Mouse (Mus musculus): ENCODE results near the gene Tfeb. TPM values are rescaled to one million over a fixed set of nuclear protein-coding genes. Genes with fewer than 3 reads are reported as not detected.

Gene Tfeb
- polyA plus RNA-seq, 1 experiment from 2014 or later = 2.1 TPM

- Histone ChIP-seq H3K9me3 (ENCODE audit: control insufficient read depth, low read length) (no peaks in the 10 kb centered on the region; the same call in 1 of the 2 replicates), H3K36me3 (ENCODE audit: control insufficient read depth, insufficient read depth, low read length) (no peaks in the 10 kb centered on the region), H3K9ac (ENCODE audit: low read length) (no peak overlapping the region), H3K4me1 (ENCODE audit: control insufficient read depth, insufficient read depth, low read length) (no peaks in the 10 kb centered on the region), H3K27me3 (ENCODE audit: control insufficient read depth, insufficient read depth, low read length) (no peaks in the 10 kb centered on the region), H3K27ac (ENCODE audit: low read depth, low read length) (no peak overlapping the region), H3K4me2 (no peak overlapping the region), H3K4me3 (ENCODE audit: low read depth, low read length) (no peak overlapping the region)
- no peak for DNase-seq (ENCODE audit: low spot score, missing footprints)
- no peak for ATAC-seq (ENCODE audit: low FRiP score)
- WGBS = 62% methylated on average over 12 of the region's 12 CpGs
Measured at GRCm38 (mm10) chr17:47768707-47769276, 32.0 kb downstream of the Tfeb start.

- Histone ChIP-seq H3K4me2 (no peak overlapping the region), H3K4me3 (ENCODE audit: low read depth, low read length) (no peak overlapping the region), H3K4me1 (ENCODE audit: control insufficient read depth, insufficient read depth, low read length) (no peaks in the 10 kb centered on the region), H3K9me3 (ENCODE audit: control insufficient read depth, low read length) (no peaks in the 10 kb centered on the region; the same call in 1 of the 2 replicates), H3K36me3 (ENCODE audit: control insufficient read depth, insufficient read depth, low read length) (no peaks in the 10 kb centered on the region), H3K27ac (ENCODE audit: low read depth, low read length) (no peak overlapping the region), H3K27me3 (ENCODE audit: control insufficient read depth, insufficient read depth, low read length) (no peaks in the 10 kb centered on the region), H3K9ac (ENCODE audit: low read length) (no peak overlapping the region)
- 82% methylated on average over 11 of the region's 11 CpGs for WGBS
- ATAC-seq (ENCODE audit: low FRiP score) = no peak
- no peak for DNase-seq (ENCODE audit: low spot score, missing footprints)
Measured at GRCm38 (mm10) chr17:47769389-47770299, 32.8 kb downstream of the Tfeb start.

GRCm38 (mm10) chr17:47773604-47774003 lies 36.8 kb downstream of the Tfeb start:
- H3K4me3 ChIP-seq (ENCODE audit: low read depth, low read length) = no peak overlapping the region
- 66% methylated on average over 6 of the region's 6 CpGs for WGBS
- no peaks in the 10 kb centered on the region for H3K36me3 ChIP-seq (ENCODE audit: control insufficient read depth, insufficient read depth, low read length)
- H3K27me3 ChIP-seq (ENCODE audit: control insufficient read depth, insufficient read depth, low read length) = no peaks in the 10 kb centered on the region
- H3K9me3 ChIP-seq (ENCODE audit: control insufficient read depth, low read length) = no peaks in the 10 kb centered on the region; the same call in 1 of the 2 replicates
- ATAC-seq (ENCODE audit: low FRiP score) (no peak), DNase-seq (ENCODE audit: low spot score, missing footprints) (no peak)
- H3K27ac ChIP-seq (ENCODE audit: low read depth, low read length) = no peak overlapping the region
- no peak overlapping the region for H3K4me2 ChIP-seq
- no peaks in the 10 kb centered on the region for H3K4me1 ChIP-seq (ENCODE audit: control insufficient read depth, insufficient read depth, low read length)
- no peak overlapping the region for H3K9ac ChIP-seq (ENCODE audit: low read length)

GRCm38 (mm10) chr17:47777141-47777540 lies 40.3 kb downstream of the Tfeb start:
- no peak overlapping the region for H3K9ac ChIP-seq (ENCODE audit: low read length)
- ATAC-seq (ENCODE audit: low FRiP score) = no peak
- DNase-seq (ENCODE audit: low spot score, missing footprints) = no peak
- H3K4me3 ChIP-seq (ENCODE audit: low read depth, low read length) = no peak overlapping the region
- 86% methylated on average over 2 of the region's 2 CpGs for WGBS
- no peak overlapping the region for H3K4me2 ChIP-seq
- no peak overlapping the region for H3K27ac ChIP-seq (ENCODE audit: low read depth, low read length)
- no peaks in the 10 kb centered on the region for H3K27me3 ChIP-seq (ENCODE audit: control insufficient read depth, insufficient read depth, low read length)
- H3K9me3 ChIP-seq (ENCODE audit: control insufficient read depth, low read length) = no peaks in the 10 kb centered on the region; the same call in 1 of the 2 replicates
- no peaks in the 10 kb centered on the region for H3K36me3 ChIP-seq (ENCODE audit: control insufficient read depth, insufficient read depth, low read length)
- no peaks in the 10 kb centered on the region for H3K4me1 ChIP-seq (ENCODE audit: control insufficient read depth, insufficient read depth, low read length)

- Histone ChIP-seq H3K27me3 (ENCODE audit: control insufficient read depth, insufficient read depth, low read length) (no peaks in the 10 kb centered on the region), H3K9me3 (ENCODE audit: control insufficient read depth, low read length) (no peaks in the 10 kb centered on the region), H3K27ac (ENCODE audit: low read depth, low read length) (no peak overlapping the region), H3K4me2 (no peak overlapping the region), H3K4me3 (ENCODE audit: low read depth, low read length) (no peak overlapping the region), H3K4me1 (ENCODE audit: control insufficient read depth, insufficient read depth, low read length) (no peaks in the 10 kb centered on the region), H3K9ac (ENCODE audit: low read length) (no peak overlapping the region), H3K36me3 (ENCODE audit: control insufficient read depth, insufficient read depth, low read length) (no peaks in the 10 kb centered on the region)
- WGBS = 83% methylated on average over 10 of the region's 10 CpGs
- DNase-seq (ENCODE audit: low spot score, missing footprints) (no peak), ATAC-seq (ENCODE audit: low FRiP score) (no peak)
Measured at GRCm38 (mm10) chr17:47780470-47780869, 43.6 kb downstream of the Tfeb start.

- 85% methylated on average over 3 of the region's 3 CpGs for WGBS
- no peaks in the 10 kb centered on the region for H3K27me3 ChIP-seq (ENCODE audit: control insufficient read depth, insufficient read depth, low read length)
- no peaks in the 10 kb centered on the region for H3K36me3 ChIP-seq (ENCODE audit: control insufficient read depth, insufficient read depth, low read length)
- no peaks in the 10 kb centered on the region for H3K9me3 ChIP-seq (ENCODE audit: control insufficient read depth, low read length)
- DNase-seq (ENCODE audit: low spot score, missing footprints) = no peak
- H3K4me2 ChIP-seq = no peak overlapping the region
- no peak for ATAC-seq (ENCODE audit: low FRiP score)
- H3K27ac ChIP-seq (ENCODE audit: low read depth, low read length) = no peak overlapping the region
- H3K9ac ChIP-seq (ENCODE audit: low read length) = no peak overlapping the region
- H3K4me3 ChIP-seq (ENCODE audit: low read depth, low read length) = no peak overlapping the region
- H3K4me1 ChIP-seq (ENCODE audit: control insufficient read depth, insufficient read depth, low read length) = no peaks in the 10 kb centered on the region
Measured at GRCm38 (mm10) chr17:47782486-47782885, 45.7 kb downstream of the Tfeb start.

- no peaks in the 10 kb centered on the region for H3K36me3 ChIP-seq (ENCODE audit: control insufficient read depth, insufficient read depth, low read length)
- no peak overlapping the region for H3K9ac ChIP-seq (ENCODE audit: low read length)
- H3K27ac ChIP-seq (ENCODE audit: low read depth, low read length) = no peak overlapping the region
- no peaks in the 10 kb centered on the region for H3K27me3 ChIP-seq (ENCODE audit: control insufficient read depth, insufficient read depth, low read length)
- no peaks in the 10 kb centered on the region for H3K9me3 ChIP-seq (ENCODE audit: control insufficient read depth, low read length)
- no peak overlapping the region for H3K4me2 ChIP-seq
- DNase-seq (ENCODE audit: low spot score, missing footprints) (no peak), ATAC-seq (ENCODE audit: low FRiP score) (no peak)
- peaks cover 3% of the 10 kb centered on the region for H3K4me1 ChIP-seq (ENCODE audit: control insufficient read depth, insufficient read depth, low read length)
- H3K4me3 ChIP-seq (ENCODE audit: low read depth, low read length) = no peak overlapping the region
- 82% methylated on average over 8 of the region's 8 CpGs for WGBS
Measured at GRCm38 (mm10) chr17:47783445-47784223, 46.8 kb downstream of the Tfeb start.

- Histone ChIP-seq H3K4me2 (no peak overlapping the region), H3K9ac (ENCODE audit: low read length) (no peak overlapping the region), H3K9me3 (ENCODE audit: control insufficient read depth, low read length) (no peaks in the 10 kb centered on the region), H3K4me3 (ENCODE audit: low read depth, low read length) (no peak overlapping the region), H3K27me3 (ENCODE audit: control insufficient read depth, insufficient read depth, low read length) (no peaks in the 10 kb centered on the region), H3K36me3 (ENCODE audit: control insufficient read depth, insufficient read depth, low read length) (no peaks in the 10 kb centered on the region), H3K27ac (ENCODE audit: low read depth, low read length) (no peak overlapping the region), H3K4me1 (ENCODE audit: control insufficient read depth, insufficient read depth, low read length) (peaks cover 3% of the 10 kb centered on the region)
- WGBS = 92% methylated on average over 6 of the region's 6 CpGs
- DNase-seq (ENCODE audit: low spot score, missing footprints) = no peak
- ATAC-seq (ENCODE audit: low FRiP score) = no peak
Measured at GRCm38 (mm10) chr17:47784411-47784810, 47.6 kb downstream of the Tfeb start.

GRCm38 (mm10) chr17:47787632-47788031 lies 50.8 kb downstream of the Tfeb start:
- ATAC-seq (ENCODE audit: low FRiP score) (no peak), DNase-seq (ENCODE audit: low spot score, missing footprints) (no peak)
- no peaks in the 10 kb centered on the region for H3K9me3 ChIP-seq (ENCODE audit: control insufficient read depth, low read length)
- H3K27me3 ChIP-seq (ENCODE audit: control insufficient read depth, insufficient read depth, low read length) = no peaks in the 10 kb centered on the region
- H3K4me2 ChIP-seq = no peak overlapping the region
- H3K36me3 ChIP-seq (ENCODE audit: control insufficient read depth, insufficient read depth, low read length) = no peaks in the 10 kb centered on the region
- WGBS = 41% methylated on average over 8 of the region's 8 CpGs
- H3K9ac ChIP-seq (ENCODE audit: low read length) = 0 out of 2 replicates have a peak overlapping the region, but pooled peaks have one; percentile 24
- peaks cover 3% of the 10 kb centered on the region for H3K4me1 ChIP-seq (ENCODE audit: control insufficient read depth, insufficient read depth, low read length)
- H3K4me3 ChIP-seq (ENCODE audit: low read depth, low read length) = no peak overlapping the region
- no peak overlapping the region for H3K27ac ChIP-seq (ENCODE audit: low read depth, low read length)

All from midbrain, embryonic 11.5 days (tissue).